Mouse (Mus musculus): ENCODE results near the gene Kcnq1.

The Kcnq1 gene

GRCm38 (mm10) chr7:143265386-143265785 lies 159.2 kb downstream of the Kcnq1 start:
- no peak for DNase-seq (ENCODE audit: extremely low spot score, low read depth, low spot score)

GRCm38 (mm10) chr7:143265829-143266438 lies 159.8 kb downstream of the Kcnq1 start:
- no peak for DNase-seq (ENCODE audit: extremely low spot score, low read depth, low spot score)

GRCm38 (mm10) chr7:143273747-143274146 lies 167.6 kb downstream of the Kcnq1 start:
- DNase-seq (ENCODE audit: extremely low spot score, low read depth, low spot score), result no peak

- DNase-seq (ENCODE audit: extremely low spot score, low read depth, low spot score), result no peak
Measured at GRCm38 (mm10) chr7:143275030-143275429, 168.9 kb downstream of the Kcnq1 start.

GRCm38 (mm10) chr7:143283625-143284024 lies 177.5 kb downstream of the Kcnq1 start:
- DNase-seq (ENCODE audit: extremely low spot score, low read depth, low spot score), result no peak

GRCm38 (mm10) chr7:143284866-143285265 lies 178.7 kb downstream of the Kcnq1 start:
- DNase-seq (ENCODE audit: extremely low spot score, low read depth, low spot score), result no peak

GRCm38 (mm10) chr7:143285440-143285839 lies 179.3 kb downstream of the Kcnq1 start:
- DNase-seq (ENCODE audit: extremely low spot score, low read depth, low spot score), result no peak

- DNase-seq (ENCODE audit: extremely low spot score, low read depth, low spot score), result no peak
Measured at GRCm38 (mm10) chr7:143286532-143287290, 180.5 kb downstream of the Kcnq1 start.

GRCm38 (mm10) chr7:143288135-143288534 lies 182.0 kb downstream of the Kcnq1 start:
- DNase-seq (ENCODE audit: extremely low spot score, low read depth, low spot score), result no peak

- no peak for DNase-seq (ENCODE audit: extremely low spot score, low read depth, low spot score)
Measured at GRCm38 (mm10) chr7:143289082-143289849, 183.1 kb downstream of the Kcnq1 start.

- DNase-seq (ENCODE audit: extremely low spot score, low read depth, low spot score), result no peak
Measured at GRCm38 (mm10) chr7:143294690-143295355, 188.7 kb downstream of the Kcnq1 start.

GRCm38 (mm10) chr7:143295356-143296000 lies 189.3 kb downstream of the Kcnq1 start:
- no peak for DNase-seq (ENCODE audit: extremely low spot score, low read depth, low spot score)

GRCm38 (mm10) chr7:143296001-143296379 lies 189.8 kb downstream of the Kcnq1 start:
- DNase-seq (ENCODE audit: extremely low spot score, low read depth, low spot score), result no peak

GRCm38 (mm10) chr7:143296384-143296801 lies 190.2 kb downstream of the Kcnq1 start:
- peak; percentile 96 for DNase-seq (ENCODE audit: extremely low spot score, low read depth, low spot score)

- no peak for DNase-seq (ENCODE audit: extremely low spot score, low read depth, low spot score)
Measured at GRCm38 (mm10) chr7:143300037-143300436, 193.9 kb downstream of the Kcnq1 start.

- no peak for DNase-seq (ENCODE audit: extremely low spot score, low read depth, low spot score)
Measured at GRCm38 (mm10) chr7:143300681-143301080, 194.5 kb downstream of the Kcnq1 start.

- DNase-seq (ENCODE audit: extremely low spot score, low read depth, low spot score), result no peak
Measured at GRCm38 (mm10) chr7:143302156-143302555, 196.0 kb downstream of the Kcnq1 start.

- no peak for DNase-seq (ENCODE audit: extremely low spot score, low read depth, low spot score)
Measured at GRCm38 (mm10) chr7:143302593-143303238, 196.6 kb downstream of the Kcnq1 start.

GRCm38 (mm10) chr7:143303557-143303956 lies 197.4 kb downstream of the Kcnq1 start:
- DNase-seq (ENCODE audit: extremely low spot score, low read depth, low spot score), result no peak

GRCm38 (mm10) chr7:143305808-143306207 lies 199.6 kb downstream of the Kcnq1 start:
- DNase-seq (ENCODE audit: extremely low spot score, low read depth, low spot score), result no peak

Data from hindlimb bud, embryonic 11.5 days (tissue).